Mouse (Mus musculus): ENCODE results near the gene Gsk3a.

Gsk3a gene

DNA sequence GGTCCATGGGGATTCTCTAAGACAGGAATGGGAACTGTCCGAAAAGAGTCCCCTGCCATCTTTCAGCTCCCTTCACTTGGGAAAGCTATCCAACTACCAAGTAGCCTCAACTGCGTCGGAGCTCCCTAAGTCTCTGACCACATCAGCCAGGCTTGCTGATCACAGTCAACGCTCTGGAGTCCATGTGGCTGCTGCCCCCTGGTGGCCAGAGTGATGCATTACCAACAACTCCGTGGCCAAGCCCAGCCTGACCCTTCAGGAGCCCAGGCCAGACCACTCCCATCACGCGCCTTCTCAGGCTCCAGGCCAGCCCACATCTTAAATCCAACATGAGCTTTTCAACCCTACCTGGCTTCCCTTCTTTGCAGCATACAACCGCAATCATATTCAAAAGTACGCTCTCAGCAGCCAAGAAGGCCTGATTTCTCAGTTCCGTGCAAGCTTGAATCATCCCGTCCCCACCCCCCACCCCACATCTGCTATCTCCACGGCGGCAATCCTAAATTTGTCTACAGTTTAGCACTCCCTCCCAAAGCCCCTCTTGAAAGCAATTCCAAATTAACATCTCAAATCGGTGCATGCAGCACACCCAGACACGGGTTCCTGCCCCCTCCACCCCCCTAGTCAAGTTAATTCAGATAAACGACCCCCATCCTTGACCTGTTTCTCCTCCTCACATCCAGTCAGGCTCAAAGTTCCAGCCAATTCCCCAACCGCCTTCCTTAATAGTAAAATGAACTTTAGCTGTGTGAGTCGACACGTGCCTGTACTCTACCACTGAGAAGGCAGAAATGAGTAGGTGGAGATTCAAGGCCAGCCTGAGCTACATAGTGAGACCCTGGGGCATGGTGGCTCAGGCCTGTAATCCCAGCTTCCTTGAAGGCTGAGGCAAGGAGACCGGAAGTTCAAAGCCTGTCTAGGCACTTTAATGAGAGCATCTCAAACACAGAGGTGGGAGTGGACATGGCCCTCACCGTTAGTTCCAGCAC lies 49.7 kb downstream of the Gsk3a start:
- in situ Hi-C loops (cut with MseI, MboI) = loop anchor here (5.0 to 10.0 kb wide), 3 partner anchors 53 to 83 kb away; no protein-coding TSS in a partner anchor

DNA sequence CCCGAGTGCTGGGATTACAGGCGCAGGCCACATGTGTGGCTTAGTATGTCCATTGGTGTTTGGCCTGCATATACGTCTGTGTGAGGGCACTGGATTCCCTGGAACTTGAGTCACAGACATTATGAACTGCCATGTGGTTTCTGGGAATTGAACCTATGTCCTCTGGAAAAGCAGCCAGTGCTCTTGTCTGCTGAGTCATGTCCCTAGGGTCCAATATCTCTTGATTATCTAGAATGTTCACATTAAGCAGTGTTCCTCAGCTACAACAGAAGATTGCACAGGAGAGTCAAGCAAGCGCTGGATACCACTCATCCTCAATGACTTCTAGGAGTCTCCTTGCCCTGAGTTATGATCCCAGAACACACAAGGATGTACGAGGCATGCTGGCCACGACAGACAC lies 53.6 kb downstream of the Gsk3a start:
- in situ Hi-C loops (cut with MseI, MboI) = loop anchor here in 1 of 2 experiments (10.0 kb wide), 2 partner anchors 49 to 79 kb away; no protein-coding TSS in a partner anchor

DNA sequence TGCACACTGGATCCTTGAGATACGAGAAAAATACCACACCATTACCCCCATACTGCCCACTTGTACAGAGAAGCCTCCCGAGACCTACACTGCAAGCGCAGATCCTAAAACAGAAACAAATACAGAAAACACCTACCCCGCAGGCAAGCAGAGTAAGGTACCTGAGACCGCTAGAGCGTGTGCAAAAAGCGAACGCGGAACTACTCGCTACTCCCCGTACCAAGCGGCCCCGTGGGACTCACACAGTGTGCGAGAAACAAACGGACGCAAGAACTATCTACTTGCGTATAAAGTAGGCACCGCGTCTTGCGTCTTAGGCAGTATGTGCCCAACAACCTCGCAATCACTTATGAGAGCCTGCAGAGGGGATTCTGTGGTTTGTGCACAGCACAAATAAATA lies 55.8 kb downstream of the Gsk3a start:
- in situ Hi-C loops (cut with MseI, MboI) = loop anchor here in 1 of 2 experiments (10.0 kb wide), 2 partner anchors 47 to 77 kb away; no protein-coding TSS in a partner anchor

DNA sequence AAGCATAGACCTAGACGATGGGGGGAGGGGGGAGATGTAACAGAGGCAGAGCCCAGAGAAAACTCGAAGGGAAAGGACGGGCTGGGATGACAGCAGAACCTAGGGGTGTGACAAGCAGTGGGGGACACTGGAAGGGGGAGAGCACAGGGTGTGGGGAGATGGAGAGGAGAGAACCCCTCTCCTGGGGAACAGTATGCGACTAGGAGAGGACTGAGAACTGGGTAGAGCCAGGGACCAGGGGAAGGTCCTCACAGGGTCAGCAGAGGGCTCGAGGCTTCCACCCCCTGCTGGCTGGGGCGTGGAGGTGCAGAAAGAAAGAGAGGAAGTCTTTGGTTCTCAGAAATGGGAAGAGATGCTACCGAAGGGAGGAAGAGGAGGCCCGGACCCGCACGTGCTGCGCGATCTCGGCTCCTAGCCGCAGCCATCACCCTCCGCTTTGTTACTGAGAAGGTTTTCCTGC lies 56.3 kb downstream of the Gsk3a start:
- in situ Hi-C loops (cut with MseI, MboI) = loop anchor here in 1 of 2 experiments (10.0 kb wide), 2 partner anchors 47 to 77 kb away; no protein-coding TSS in a partner anchor

DNA sequence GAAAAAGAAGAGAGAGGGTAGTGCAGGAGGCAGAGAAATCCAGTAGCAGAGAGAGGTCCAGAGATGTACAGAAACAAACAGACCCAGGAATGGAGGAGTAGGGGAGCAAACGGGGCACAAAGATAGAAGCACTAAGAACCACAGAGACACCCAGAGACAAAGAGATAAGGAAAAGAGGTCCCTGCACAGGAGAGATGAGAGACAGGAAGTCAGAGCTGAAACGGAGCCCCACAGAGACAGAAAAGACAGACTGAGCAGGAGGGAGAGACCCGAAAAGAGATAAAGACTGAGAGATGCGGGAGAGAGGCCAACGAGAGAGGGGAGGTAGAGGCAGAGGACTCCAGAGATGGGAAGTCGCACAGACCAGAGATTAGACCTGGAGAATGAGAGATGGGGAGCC lies 57.1 kb downstream of the Gsk3a start:
- in situ Hi-C loops (cut with MseI, MboI) = loop anchor here in 1 of 2 experiments (10.0 kb wide), 2 partner anchors 46 to 76 kb away; no protein-coding TSS in a partner anchor

DNA sequence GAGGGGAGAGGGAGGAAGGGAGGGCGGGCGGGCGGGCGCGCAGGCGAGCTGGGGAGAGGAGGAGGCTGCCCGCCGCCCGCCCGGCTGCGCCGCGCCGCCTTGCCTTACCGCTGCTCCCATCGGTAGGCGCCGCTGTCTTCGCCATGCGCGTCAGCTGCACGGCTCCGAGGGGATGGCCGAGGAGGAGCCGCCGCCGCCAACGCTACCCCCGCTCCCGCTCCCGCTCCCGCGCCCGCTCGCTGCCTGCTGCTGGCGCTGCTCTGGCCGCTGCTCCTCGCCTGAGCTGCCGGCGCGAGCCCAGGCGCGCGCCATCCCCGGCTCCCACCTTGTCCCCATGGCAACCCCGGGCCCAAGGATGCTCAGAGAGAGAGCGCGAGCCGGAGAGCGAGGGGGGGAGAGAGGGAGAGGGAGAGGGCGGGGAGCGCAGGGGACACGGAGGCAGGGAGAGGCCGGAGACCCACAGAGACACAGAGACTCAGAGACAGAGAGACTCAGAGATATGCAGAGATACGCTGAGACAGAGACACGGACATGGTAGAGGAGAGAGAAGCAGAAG lies 58.0 kb downstream of the Gsk3a start, which contains the start of gene Pou2f2:
Gene Pou2f2, minus strand, starts transcription at position 121 of the 556 bp plus-strand sequence.
- in situ Hi-C loops (cut with MseI, MboI) = loop anchor here in 1 of 2 experiments (10.0 kb wide), 2 partner anchors 45 to 75 kb away; no protein-coding TSS in a partner anchor

DNA sequence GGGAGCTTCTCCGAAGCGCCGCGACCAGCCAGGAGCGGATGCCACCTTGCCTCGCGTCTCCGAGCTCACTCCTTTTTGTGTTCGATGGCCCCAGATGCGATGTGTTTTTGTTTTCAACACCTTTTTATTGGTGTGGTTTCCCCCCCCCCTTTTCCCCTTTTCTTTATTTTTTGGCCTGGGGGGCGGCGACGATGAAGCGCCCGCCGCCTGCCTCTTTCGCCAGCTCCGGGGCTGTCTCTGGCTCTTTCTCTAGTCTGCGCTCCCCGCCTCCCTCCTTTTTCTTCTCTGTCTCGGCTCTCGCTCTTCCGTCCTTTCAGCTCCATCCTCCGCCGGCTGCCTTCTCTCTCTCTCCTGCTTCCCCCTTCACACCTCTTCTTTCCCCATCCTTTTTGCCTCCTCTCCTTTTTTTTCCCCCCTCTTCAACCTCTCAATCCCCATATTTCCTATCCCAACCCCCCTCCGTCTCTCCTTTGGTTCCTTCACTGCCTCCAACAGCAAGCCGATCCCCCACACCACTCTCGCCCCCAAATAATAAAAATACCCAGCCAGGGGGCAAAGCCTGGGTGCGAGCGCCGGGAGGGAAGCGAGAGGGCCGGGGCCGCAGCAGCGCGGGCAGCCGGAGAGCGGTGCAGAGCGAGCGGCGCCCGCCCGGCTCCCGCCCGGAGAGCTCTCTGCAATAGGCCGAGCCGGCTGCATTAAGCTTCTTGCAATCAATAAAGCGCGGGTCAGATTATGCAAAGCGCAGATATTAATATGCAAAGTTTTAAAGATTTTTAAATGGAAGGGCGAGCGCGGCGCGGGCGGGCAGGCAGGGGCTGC lies 58.7 kb downstream of the Gsk3a start:
- in situ Hi-C loops (cut with MseI, MboI) = no loop called here

DNA sequence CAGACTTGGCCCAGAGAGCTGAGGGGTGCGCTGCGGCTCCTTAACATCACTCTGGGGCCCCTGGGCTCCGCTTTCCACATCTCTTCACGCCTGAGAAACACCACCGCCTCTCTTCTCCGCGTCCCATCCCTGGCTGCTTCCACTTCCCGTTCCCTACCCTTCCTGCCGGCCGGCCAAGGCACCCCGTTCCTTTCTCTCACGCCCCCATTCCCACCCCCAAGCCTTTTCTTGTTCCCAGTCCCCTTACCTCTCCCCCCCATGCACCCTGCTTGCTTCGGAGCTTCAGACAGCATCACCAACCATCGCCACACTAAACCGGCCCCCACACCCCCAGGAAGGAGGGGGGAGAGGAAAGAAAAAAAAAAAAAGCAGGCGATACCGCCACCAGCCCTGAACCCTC lies 59.3 kb downstream of the Gsk3a start:
- in situ Hi-C loops (cut with MseI, MboI) = no loop called here

Data from mouse trophoblast stem cell (cell line).